Comparison of ENCODE assay signal across 22 mouse cellular contexts in genomic region chr7:126721635-126722034, GRCm38 (mm10). TPM values are rescaled to one million over a fixed set of nuclear protein-coding genes. Genes with fewer than 3 reads are reported as not detected.
DNase-seq lines count a peak whose midpoint lies in the region; ATAC-seq and TF ChIP-seq lines count a peak whose summit lies in the region.
"Had no signal": no experiment of that assay in that cellular context is flagged by ENCODE, and none has a peak within 500 bp of the region (broad histone marks: within the 10 kb centered on the region; RNA-seq: fewer than 3 reads in every experiment).

No protein-coding gene starts in this region.

- peak overlapping the region; percentile 62 for H3K27ac ChIP-seq in bone marrow macrophage, adult 2 months (ENCODE audit: insufficient read depth, low read depth, low read length)
- H3K27ac ChIP-seq in embryonic facial prominence, embryonic 10.5 days (replicated peaks) = no peak overlapping the region
- H3K27ac ChIP-seq: embryonic facial prominence, embryonic 12.5 days; forebrain, embryonic 12.5 days; heart, embryonic 10.5 days; hindbrain, embryonic 13.5 days had no signal

- TF ChIP-seq POLR2A in bone marrow macrophage, adult 2 months (IDR thresholded peaks at IDR 0.05; ENCODE audit: borderline replicate concordance, low read depth, low read length) = no peak

- H3K4me1 ChIP-seq in bone marrow macrophage, adult 2 months (ENCODE audit: control insufficient read depth, insufficient read depth, low read length) = peaks cover 19% of the 10 kb centered on the region
- H3K4me1 ChIP-seq in embryonic facial prominence, embryonic 10.5 days = no peaks in the 10 kb centered on the region
- H3K4me1 ChIP-seq: embryonic facial prominence, embryonic 12.5 days; forebrain, embryonic 12.5 days; heart, embryonic 10.5 days; hindbrain, embryonic 13.5 days had no signal

- 92% methylated on average over 13 of the region's 13 CpGs for WGBS in embryonic facial prominence, embryonic 10.5 days

- peaks cover 2% of the 10 kb centered on the region; the same call in 1 of the 2 replicates for H3K9me3 ChIP-seq in embryonic facial prominence, embryonic 10.5 days
- H3K9me3 ChIP-seq: embryonic facial prominence, embryonic 12.5 days; heart, embryonic 10.5 days had no signal

- peak; percentile 34 for DNase-seq in A20 (ENCODE audit: low read depth, low spot score)
- peak; percentile 34 for DNase-seq in splenic B cell, adult 2 months (ENCODE audit: low read depth, low spot score)
- DNase-seq in embryonic facial prominence, embryonic 10.5 days (ENCODE audit: low spot score) = no peak
- DNase-seq in ovary, postnatal 36 days (ENCODE audit: low spot score) = no peak
- DNase-seq in lung, postnatal 4 days = no peak
- DNase-seq: adrenal gland, postnatal 14 days; cerebellum, adult 2 months; cerebellum, postnatal 10 days; embryo, embryonic 11 days; gastrocnemius, postnatal 10 days; heart, postnatal 10 days; heart, postnatal 4 days had no signal

- no peak for TF ChIP-seq CTCF in bone marrow macrophage, adult 2 months (IDR thresholded peaks at IDR 0.05; ENCODE audit: low read depth, low read length)

- H3K36me3 ChIP-seq in splenic B cell, adult 2 months (ENCODE audit: control insufficient read depth, insufficient read depth, low read length, poor library complexity, severe bottlenecking) = no peaks in the 10 kb centered on the region
- no peaks in the 10 kb centered on the region for H3K36me3 ChIP-seq in embryonic facial prominence, embryonic 10.5 days (replicated peaks)
- H3K36me3 ChIP-seq: embryonic facial prominence, embryonic 12.5 days; forebrain, embryonic 12.5 days; heart, embryonic 10.5 days; hindbrain, embryonic 13.5 days had no signal

- ATAC-seq in megakaryocyte, adult 5-6 weeks (ENCODE audit: poor library complexity, severe bottlenecking) = peak; percentile 74
- ATAC-seq: activated CD4-positive, CD25-positive, alpha-beta regulatory T cell, adult 4 months; forebrain, embryonic 16.5 days; intestine, embryonic 16.5 days; Patski had no signal

- no peak overlapping the region for H3K4me3 ChIP-seq in bone marrow macrophage, adult 2 months (ENCODE audit: insufficient read depth, low read length)
- H3K4me3 ChIP-seq in embryonic facial prominence, embryonic 10.5 days = no peak overlapping the region
- H3K4me3 ChIP-seq: embryonic facial prominence, embryonic 12.5 days; forebrain, embryonic 12.5 days; heart, embryonic 10.5 days; hindbrain, embryonic 13.5 days had no signal

- no peaks in the 10 kb centered on the region for H3K27me3 ChIP-seq in splenic B cell, adult 2 months (ENCODE audit: control insufficient read depth, insufficient read depth, low read length, poor library complexity, severe bottlenecking)
- no peaks in the 10 kb centered on the region for H3K27me3 ChIP-seq in embryonic facial prominence, embryonic 10.5 days (replicated peaks; ENCODE audit: low read depth, poor library complexity, severe bottlenecking)
- H3K27me3 ChIP-seq: embryonic facial prominence, embryonic 12.5 days; forebrain, embryonic 12.5 days; hindbrain, embryonic 13.5 days; Patski had no signal

RNA-seq across cellular contexts. Expression of gene Coro1a, which starts 14.0 kb away (rescaled TPM):
- polyA plus RNA-seq in bone marrow macrophage, adult 2 months (2012; ENCODE audit: insufficient read depth, insufficient read length, missing spikeins) = 622 and 668 TPM in 2 replicates
- 1,020 and 1,059 TPM in 2 replicates for total RNA-seq in megakaryocyte, adult 5-6 weeks (2015)
- 1,317 and 1,554 TPM in 2 replicates for total RNA-seq in megakaryocyte, adult 5-6 weeks (2017)
- polyA plus RNA-seq in embryonic facial prominence, embryonic 10.5 days (2016; fragmentation: Nextera tagmentation; extraction: Ambion mirVana) = 35.7 and 38.5 TPM in 2 replicates

RNA-seq across cellular contexts. Expression of gene Slx1b, which starts 26.1 kb away (rescaled TPM):
- 8.4 and 11.6 TPM in 2 replicates for polyA plus RNA-seq in bone marrow macrophage, adult 2 months (2012; ENCODE audit: insufficient read depth, insufficient read length, missing spikeins)
- 4.1 and 6.0 TPM in 2 replicates for total RNA-seq in megakaryocyte, adult 5-6 weeks (2015)
- total RNA-seq in megakaryocyte, adult 5-6 weeks (2017) = 4.7 and 5.9 TPM in 2 replicates
- polyA plus RNA-seq in embryonic facial prominence, embryonic 10.5 days (2016; fragmentation: Nextera tagmentation; extraction: Ambion mirVana) = 14.4 and 15.1 TPM in 2 replicates

RNA-seq across cellular contexts. Expression of gene Bola2, which starts 26.4 kb away (rescaled TPM):
- 62.1 and 63.7 TPM in 2 replicates for polyA plus RNA-seq in bone marrow macrophage, adult 2 months (2012; ENCODE audit: insufficient read depth, insufficient read length, missing spikeins)
- 49.8 and 60.5 TPM in 2 replicates for total RNA-seq in megakaryocyte, adult 5-6 weeks (2015)
- total RNA-seq in megakaryocyte, adult 5-6 weeks (2017) = 106 and 161 TPM in 2 replicates
- polyA plus RNA-seq in embryonic facial prominence, embryonic 10.5 days (2016; fragmentation: Nextera tagmentation; extraction: Ambion mirVana) = 186 and 206 TPM in 2 replicates

RNA-seq across cellular contexts. Expression of gene Mapk3, which starts 37.8 kb away (rescaled TPM):
- polyA plus RNA-seq in bone marrow macrophage, adult 2 months (2012; ENCODE audit: insufficient read depth, insufficient read length, missing spikeins) = 331 and 390 TPM in 2 replicates
- 173 and 177 TPM in 2 replicates for total RNA-seq in megakaryocyte, adult 5-6 weeks (2015)
- 88.3 and 91.1 TPM in 2 replicates for total RNA-seq in megakaryocyte, adult 5-6 weeks (2017)
- polyA plus RNA-seq in embryonic facial prominence, embryonic 10.5 days (2016; fragmentation: Nextera tagmentation; extraction: Ambion mirVana) = 51.9 and 57.2 TPM in 2 replicates

RNA-seq across cellular contexts. Expression of gene Gdpd3, which starts 44.5 kb away (rescaled TPM):
- polyA plus RNA-seq in bone marrow macrophage, adult 2 months (2012; ENCODE audit: insufficient read depth, insufficient read length, missing spikeins) = 20.8 and 27.0 TPM in 2 replicates
- 26.8 and 37.3 TPM in 2 replicates for total RNA-seq in megakaryocyte, adult 5-6 weeks (2015)
- 57.9 and 71.4 TPM in 2 replicates for total RNA-seq in megakaryocyte, adult 5-6 weeks (2017)
- polyA plus RNA-seq in embryonic facial prominence, embryonic 10.5 days (2016; fragmentation: Nextera tagmentation; extraction: Ambion mirVana) = 0.96 and 1.8 TPM in 2 replicates

Comparison
In these comparisons a context has a peak if more than half of its experiments do, and no peak if none do; other contexts are left out.
1. DNase-seq: peak in A20 (single experiment) and splenic B cell, adult 2 months (single experiment); none in embryonic facial prominence, embryonic 10.5 days (single experiment), ovary, postnatal 36 days (single experiment) and lung, postnatal 4 days (0 of 2).
2. RNA of gene Coro1a, which starts 14.0 kb away (polyA plus RNA-seq): 622 to 668 TPM in bone marrow macrophage, adult 2 months; 35.7 to 38.5 TPM in embryonic facial prominence, embryonic 10.5 days; every median in the first group is over 10 times any median in the second.